Mouse (Mus musculus): Measurements from ENCODE around the gene Car15.

Gene Car15

GRCm38 (mm10) chr16:17802839-17803674 is 35.1 kb downstream of the Car15 start:
- peak; percentile 51 to 56 for DNase-seq (ENCODE audit: low spot score in 2 of 2)

GRCm38 (mm10) chr16:17802456-17802838 is 35.7 kb downstream of the Car15 start:
- DNase-seq (ENCODE audit: low spot score in 2 of 2): no peak

- no peak for DNase-seq (ENCODE audit: low spot score in 2 of 2)
These were observed 36.2 kb downstream of the Car15 start for GRCm38 (mm10) chr16:17801777-17802455.

- no peak for DNase-seq (ENCODE audit: low spot score in 2 of 2)
These were observed 38.6 kb downstream of the Car15 start for GRCm38 (mm10) chr16:17799584-17799983.

GRCm38 (mm10) chr16:17798321-17799180 is 39.6 kb downstream of the Car15 start:
- DNase-seq (ENCODE audit: low spot score in 2 of 2): no peak

- DNase-seq (ENCODE audit: low spot score in 2 of 2): no peak
These were observed 40.3 kb downstream of the Car15 start for GRCm38 (mm10) chr16:17797812-17798311.

- DNase-seq (ENCODE audit: low spot score in 2 of 2): no peak
These were observed 41.0 kb downstream of the Car15 start, which contains the start of gene Scarf2 for GRCm38 (mm10) chr16:17796971-17797811. Scarf2 (plus strand) TSS chr16:17797282.

GRCm38 (mm10) chr16:17796519-17796918 is 41.6 kb downstream of the Car15 start:
- no peak for DNase-seq (ENCODE audit: low spot score in 2 of 2)

- DNase-seq (ENCODE audit: low spot score in 2 of 2): no peak
These were observed 42.5 kb downstream of the Car15 start for GRCm38 (mm10) chr16:17795643-17796042.

- no peak for DNase-seq (ENCODE audit: low spot score in 2 of 2)
These were observed 44.1 kb downstream of the Car15 start for GRCm38 (mm10) chr16:17794047-17794446.

- DNase-seq (ENCODE audit: low spot score in 2 of 2): no peak
These were observed 45.4 kb downstream of the Car15 start for GRCm38 (mm10) chr16:17792728-17793127.

GRCm38 (mm10) chr16:17785337-17785736 is 52.8 kb downstream of the Car15 start:
- DNase-seq (ENCODE audit: low spot score in 2 of 2): no peak

Data from right cerebral cortex, adult 2 months (tissue).